Mouse (Mus musculus): ENCODE data around the gene Gria4. TPM values are rescaled to one million over a fixed set of nuclear protein-coding genes. Genes with fewer than 3 reads are reported as not detected.
"Not testable (repeated sequence)": the region's sequence is repeated elsewhere in the genome, so short reads cannot be mapped to it uniquely, and the experiment has no call there.

The Gria4 gene
- 0.04 and 0.19 TPM in 2 replicates for polyA plus RNA-seq (2012; rRNA removed)

DNA sequence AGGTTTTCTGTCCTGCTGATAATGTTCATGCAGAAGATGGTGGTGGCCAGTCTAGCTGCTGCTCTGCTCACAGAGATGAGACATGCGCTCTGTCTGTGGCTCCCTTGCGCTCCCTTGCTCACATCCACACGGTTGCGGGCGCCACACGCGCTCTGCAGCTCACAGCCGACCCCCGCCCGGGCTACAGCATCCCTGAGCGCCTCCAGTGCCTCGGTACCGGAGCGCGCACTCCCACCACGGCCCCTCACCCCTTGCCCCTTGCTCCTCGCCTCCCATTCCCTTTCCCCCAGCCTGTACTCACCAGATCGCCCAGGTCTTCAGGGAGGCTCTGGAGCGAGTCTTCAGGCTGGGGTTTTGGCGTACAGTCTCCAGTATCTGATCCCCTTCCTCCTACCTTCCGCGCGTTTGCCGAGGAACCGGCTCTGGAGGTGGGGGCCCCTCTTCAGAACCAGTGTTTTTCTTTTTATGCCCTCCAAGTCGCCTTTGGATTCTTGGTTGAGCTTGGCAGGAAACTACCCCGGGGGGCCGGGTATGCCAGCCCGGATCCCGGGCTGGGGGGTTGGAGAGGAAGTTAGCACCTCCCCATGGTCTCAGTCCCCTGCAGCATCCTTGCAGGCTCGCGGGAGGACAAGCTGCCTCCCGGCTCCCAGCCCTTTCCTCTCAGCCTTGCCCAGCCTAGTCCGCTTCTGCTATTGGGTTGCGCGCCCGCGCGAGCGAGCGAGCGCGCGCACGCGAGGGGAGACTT lies at the start of gene Gria4:
Gene Gria4 (minus strand): TSS at position 691 of the 745 bp plus-strand sequence.
- no peak for TF ChIP-seq POLR2A (IDR thresholded peaks at IDR 0.05; ENCODE audit: low read depth, low read length)
- no peak for TF ChIP-seq CTCF (IDR thresholded peaks at IDR 0.05; ENCODE audit: extremely low read depth, insufficient read length, insufficient replicate concordance, low read depth, low read length)
- no peak within 1 kb of the TSS for H3K27ac ChIP-seq (ENCODE audit: insufficient read depth, low read depth, low read length)
- H3K36me3 ChIP-seq (ENCODE audit: control insufficient read depth, insufficient read depth, low read length) = no peaks in the 10 kb centered on the region
- no peaks in the 10 kb centered on the region for H3K4me1 ChIP-seq (ENCODE audit: control insufficient read depth, insufficient read depth, insufficient read length, low read length)
- peak within 1 kb of the TSS; percentile 53 for H3K4me3 ChIP-seq (ENCODE audit: low read depth, low read length)
- WGBS = 2% methylated on average over 46 of the region's 46 CpGs
- no peaks in the 10 kb centered on the region for H3K27me3 ChIP-seq (ENCODE audit: control insufficient read depth, insufficient read depth, low read length)

GRCm38 (mm10) chr9:4810941-4811340 lies 14.9 kb upstream of the Gria4 start:
- H3K4me3 ChIP-seq (ENCODE audit: low read depth, low read length); H3K27ac ChIP-seq (ENCODE audit: insufficient read depth, low read depth, low read length); H3K27me3 ChIP-seq (ENCODE audit: control insufficient read depth, insufficient read depth, low read length); H3K36me3 ChIP-seq (ENCODE audit: control insufficient read depth, insufficient read depth, low read length); H3K4me1 ChIP-seq (ENCODE audit: control insufficient read depth, insufficient read depth, insufficient read length, low read length): not testable (repeated sequence)
- WGBS = 78% methylated on average over 2 of the region's 2 CpGs

DNA sequence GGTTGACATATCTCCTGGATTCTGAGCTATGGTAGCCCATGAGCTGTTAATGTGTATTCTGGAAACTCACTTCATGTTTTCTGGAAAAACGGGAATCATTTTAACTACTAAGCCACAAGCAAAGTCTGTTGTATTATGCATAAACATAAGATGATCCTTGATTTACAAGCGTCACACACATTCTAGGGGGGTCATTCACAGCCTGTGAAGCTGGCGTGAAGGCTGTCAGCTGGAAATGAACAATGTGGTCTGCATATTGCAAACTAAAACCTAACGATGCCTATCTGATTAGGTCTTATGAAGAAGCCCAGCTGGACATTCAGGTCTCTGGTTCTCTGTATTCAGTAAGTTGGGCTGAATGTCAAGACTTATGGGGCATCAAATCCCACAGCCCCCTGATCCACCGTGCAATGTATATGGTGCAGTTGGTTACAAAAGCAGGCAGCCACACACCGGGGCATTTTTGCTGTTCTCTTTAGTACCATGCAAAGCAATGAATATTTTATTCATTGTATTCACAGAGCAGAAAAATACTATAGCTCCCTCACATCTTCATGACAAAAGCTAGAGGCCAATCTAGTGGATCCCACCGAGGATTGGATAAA lies 7.2 kb upstream of the Gria4 start:
- no peak overlapping the region for H3K4me3 ChIP-seq (ENCODE audit: low read depth, low read length)
- no peaks in the 10 kb centered on the region for H3K27me3 ChIP-seq (ENCODE audit: control insufficient read depth, insufficient read depth, low read length)
- no peak for TF ChIP-seq CTCF (IDR thresholded peaks at IDR 0.05; ENCODE audit: extremely low read depth, insufficient read length, insufficient replicate concordance, low read depth, low read length)
- TF ChIP-seq POLR2A (IDR thresholded peaks at IDR 0.05; ENCODE audit: low read depth, low read length) = no peak
- WGBS = 79% methylated on average over 7 of the region's 7 CpGs
- no peaks in the 10 kb centered on the region for H3K36me3 ChIP-seq (ENCODE audit: control insufficient read depth, insufficient read depth, low read length)
- H3K27ac ChIP-seq (ENCODE audit: insufficient read depth, low read depth, low read length) = no peak overlapping the region
- H3K4me1 ChIP-seq (ENCODE audit: control insufficient read depth, insufficient read depth, insufficient read length, low read length) = no peaks in the 10 kb centered on the region

DNA sequence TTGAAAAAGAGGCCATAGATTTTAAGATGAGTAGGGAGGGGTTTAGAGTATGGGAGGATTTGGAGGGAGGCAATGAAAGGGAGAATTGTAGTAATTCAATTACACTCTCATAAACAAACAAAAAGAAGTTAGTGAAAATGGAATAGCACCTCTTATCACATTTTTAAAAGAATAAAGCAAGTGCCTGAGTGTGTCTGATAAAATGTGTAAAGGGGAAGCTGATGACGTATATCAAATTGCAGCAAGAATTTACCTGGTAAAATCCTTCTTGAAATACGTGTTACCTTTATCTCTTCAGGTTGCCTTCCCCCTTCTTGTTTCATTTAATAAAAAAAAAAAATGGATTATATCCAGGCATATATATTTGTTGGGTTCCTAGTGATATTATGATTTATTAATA lies 1.4 kb upstream of the Gria4 start:
- H3K27ac ChIP-seq (ENCODE audit: insufficient read depth, low read depth, low read length) = no peak overlapping the region
- no peak overlapping the region for H3K4me3 ChIP-seq (ENCODE audit: low read depth, low read length)
- TF ChIP-seq CTCF (IDR thresholded peaks at IDR 0.05; ENCODE audit: extremely low read depth, insufficient read length, insufficient replicate concordance, low read depth, low read length) (no peak), POLR2A (IDR thresholded peaks at IDR 0.05; ENCODE audit: low read depth, low read length) (no peak)
- WGBS = 65% methylated on average over 2 of the region's 2 CpGs
- H3K27me3 ChIP-seq (ENCODE audit: control insufficient read depth, insufficient read depth, low read length) = no peaks in the 10 kb centered on the region
- no peaks in the 10 kb centered on the region for H3K36me3 ChIP-seq (ENCODE audit: control insufficient read depth, insufficient read depth, low read length)
- H3K4me1 ChIP-seq (ENCODE audit: control insufficient read depth, insufficient read depth, insufficient read length, low read length) = no peaks in the 10 kb centered on the region

GRCm38 (mm10) chr9:4796289-4796645 lies 233 bp upstream of the Gria4 start:
- 3% methylated on average over 4 of the region's 4 CpGs for WGBS
- H3K4me1 ChIP-seq (ENCODE audit: control insufficient read depth, insufficient read depth, insufficient read length, low read length) = no peaks in the 10 kb centered on the region
- H3K27ac ChIP-seq (ENCODE audit: insufficient read depth, low read depth, low read length) = no peak overlapping the region
- H3K27me3 ChIP-seq (ENCODE audit: control insufficient read depth, insufficient read depth, low read length) = no peaks in the 10 kb centered on the region
- TF ChIP-seq CTCF (IDR thresholded peaks at IDR 0.05; ENCODE audit: extremely low read depth, insufficient read length, insufficient replicate concordance, low read depth, low read length) (no peak), POLR2A (IDR thresholded peaks at IDR 0.05; ENCODE audit: low read depth, low read length) (no peak)
- peak overlapping the region; percentile 53 for H3K4me3 ChIP-seq (ENCODE audit: low read depth, low read length)
- H3K36me3 ChIP-seq (ENCODE audit: control insufficient read depth, insufficient read depth, low read length) = no peaks in the 10 kb centered on the region

DNA sequence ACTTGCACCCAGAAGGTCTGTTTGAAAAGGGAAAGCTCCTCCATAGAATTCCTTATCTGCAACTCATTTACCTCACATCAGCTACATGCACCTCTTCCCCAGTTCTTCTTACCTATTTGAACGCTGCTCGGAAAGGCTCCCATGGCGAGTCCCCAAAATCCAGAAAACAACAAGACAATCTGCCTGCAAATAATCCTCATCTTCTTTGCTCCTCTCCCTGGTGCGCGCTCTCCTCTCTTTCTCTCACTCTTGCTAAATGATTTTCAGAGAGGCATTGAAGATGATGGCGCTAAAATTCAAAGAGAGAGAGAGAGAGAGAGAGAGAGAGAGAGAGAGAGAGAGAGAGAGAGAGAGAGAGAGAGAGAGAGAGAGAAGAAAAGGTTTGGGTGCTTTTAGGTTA lies 959 bp downstream of the Gria4 start:
- WGBS = 4% methylated on average over 6 of the region's 6 CpGs
- H3K4me3 ChIP-seq (ENCODE audit: low read depth, low read length) = no peak overlapping the region

GRCm38 (mm10) chr9:4794411-4794810 lies 1.6 kb downstream of the Gria4 start:
- Histone ChIP-seq H3K4me1 (ENCODE audit: control insufficient read depth, insufficient read depth, insufficient read length, low read length) (no peaks in the 10 kb centered on the region), H3K27ac (ENCODE audit: insufficient read depth, low read depth, low read length) (no peak overlapping the region), H3K27me3 (ENCODE audit: control insufficient read depth, insufficient read depth, low read length) (no peaks in the 10 kb centered on the region), H3K36me3 (ENCODE audit: control insufficient read depth, insufficient read depth, low read length) (no peaks in the 10 kb centered on the region), H3K4me3 (ENCODE audit: low read depth, low read length) (no peak overlapping the region)
- WGBS = 36% methylated on average over 10 of the region's 10 CpGs
- TF ChIP-seq CTCF (IDR thresholded peaks at IDR 0.05; ENCODE audit: extremely low read depth, insufficient read length, insufficient replicate concordance, low read depth, low read length) (no peak), POLR2A (IDR thresholded peaks at IDR 0.05; ENCODE audit: low read depth, low read length) (no peak)

More for the DNA sequence above, 959 bp downstream of the Gria4 start:
- H3K27ac ChIP-seq (ENCODE audit: insufficient read depth, low read depth, low read length) = no peak overlapping the region
- TF ChIP-seq POLR2A (IDR thresholded peaks at IDR 0.05; ENCODE audit: low read depth, low read length) = no peak
- TF ChIP-seq CTCF (IDR thresholded peaks at IDR 0.05; ENCODE audit: extremely low read depth, insufficient read length, insufficient replicate concordance, low read depth, low read length) = no peak
- H3K36me3 ChIP-seq (ENCODE audit: control insufficient read depth, insufficient read depth, low read length) = no peaks in the 10 kb centered on the region
- H3K27me3 ChIP-seq (ENCODE audit: control insufficient read depth, insufficient read depth, low read length) = no peaks in the 10 kb centered on the region
- no peaks in the 10 kb centered on the region for H3K4me1 ChIP-seq (ENCODE audit: control insufficient read depth, insufficient read depth, insufficient read length, low read length)

GRCm38 (mm10) chr9:4749407-4749806 lies 46.6 kb downstream of the Gria4 start:
- not testable (repeated sequence) for H3K4me1 ChIP-seq (ENCODE audit: control insufficient read depth, insufficient read depth, insufficient read length, low read length); H3K4me3 ChIP-seq (ENCODE audit: low read depth, low read length); H3K36me3 ChIP-seq (ENCODE audit: control insufficient read depth, insufficient read depth, low read length); H3K27ac ChIP-seq (ENCODE audit: insufficient read depth, low read depth, low read length); H3K27me3 ChIP-seq (ENCODE audit: control insufficient read depth, insufficient read depth, low read length)

Data from small intestine, adult 2 months (tissue).